Mouse (Mus musculus): ENCODE data around the gene Ripor2. TPM values are rescaled to one million over a fixed set of nuclear protein-coding genes. Genes with fewer than 3 reads are reported as not detected.
A peak's percentile ranks its signal among the peaks of the same experiment; 100 is the strongest.

The Ripor2 gene
- polyA plus RNA-seq (2015; fragmentation: Nextera tagmentation; extraction: Ambion mirVana), result 3.1 and 3.2 TPM in 2 replicates

DNA sequence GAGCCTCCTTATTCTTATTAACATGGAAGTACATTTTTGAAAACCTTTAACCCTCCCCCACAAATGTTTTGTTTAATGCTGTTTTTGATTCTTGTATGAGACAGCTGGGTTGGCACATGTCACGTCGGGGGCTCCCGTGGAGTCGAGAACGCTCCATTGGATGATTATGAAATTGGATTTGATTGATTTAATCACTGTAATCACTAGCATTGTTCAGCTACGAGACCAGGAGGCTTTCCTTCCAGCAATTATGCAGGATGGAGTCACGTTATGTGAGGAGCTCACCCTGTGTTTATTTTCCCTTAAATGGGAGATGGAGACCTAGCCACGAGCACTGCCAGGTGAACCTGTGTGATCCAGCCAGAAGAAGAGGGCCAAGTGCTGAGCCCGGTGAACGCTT, at the start of gene Ripor2:
Ripor2 (plus strand) TSS at position 357 of the 400 bp plus-strand sequence.
- Histone ChIP-seq H3K9ac (peak within 1 kb of the TSS; percentile 21; the same call in 1 of the 2 replicates), H3K27me3 (no peaks in the 10 kb centered on the region), H3K4me1 (replicated peaks) (peaks cover 42% of the 10 kb centered on the region), H3K27ac (replicated peaks) (peak within 1 kb of the TSS; percentile 41; the same call in 1 of the 2 replicates), H3K9me3 (replicated peaks) (no peaks in the 10 kb centered on the region), H3K4me3 (replicated peaks) (no peak within 1 kb of the TSS), H3K36me3 (replicated peaks) (no peaks in the 10 kb centered on the region), H3K4me2 (peak within 1 kb of the TSS; percentile 39)
- 84% methylated on average over 10 of the region's 10 CpGs for WGBS (ENCODE audit: insufficient replicate concordance)
- ATAC-seq (ENCODE audit: insufficient read depth), result no peak

DNA sequence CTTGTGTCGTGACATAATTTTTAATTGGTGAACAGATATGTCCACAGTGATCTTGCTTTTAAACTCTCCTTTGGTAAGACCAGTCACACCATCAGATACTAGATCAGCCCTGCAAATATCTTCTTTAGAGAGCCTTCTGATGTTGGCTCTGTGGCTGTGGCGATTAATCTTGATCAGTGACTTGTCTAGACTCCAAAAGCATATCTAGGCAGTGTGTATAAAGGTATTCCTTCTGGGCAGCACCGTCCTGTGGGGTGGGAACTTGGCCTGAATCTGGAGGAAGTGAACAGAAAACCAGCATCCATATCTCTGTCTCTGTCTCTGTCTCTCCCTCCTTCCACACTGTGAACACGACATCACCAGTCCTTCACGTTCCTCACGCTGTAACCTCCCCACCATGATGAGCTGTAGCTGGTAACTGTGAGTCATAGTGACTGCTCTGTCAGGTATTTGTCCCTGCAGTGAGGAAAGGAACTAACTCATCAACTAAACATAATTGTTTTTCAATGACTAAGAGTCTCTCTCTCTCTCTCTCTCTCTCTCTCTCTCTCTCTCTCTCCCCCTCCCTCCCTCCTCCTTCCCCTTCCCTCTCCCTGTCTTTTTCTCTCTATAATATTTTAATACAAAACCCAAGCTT, 45.3 kb upstream of the Ripor2 start:
- ATAC-seq (ENCODE audit: insufficient read depth), result no peak
- no peak overlapping the region for H3K9ac ChIP-seq
- H3K27ac ChIP-seq (replicated peaks), result no peak overlapping the region
- no peaks in the 10 kb centered on the region for H3K9me3 ChIP-seq (replicated peaks)
- 73% methylated on average over 6 of the region's 6 CpGs for WGBS (ENCODE audit: insufficient replicate concordance)
- H3K27me3 ChIP-seq, result no peaks in the 10 kb centered on the region
- no peak overlapping the region for H3K4me2 ChIP-seq
- no peaks in the 10 kb centered on the region for H3K4me1 ChIP-seq (replicated peaks)
- H3K36me3 ChIP-seq (replicated peaks), result no peaks in the 10 kb centered on the region
- H3K4me3 ChIP-seq (replicated peaks), result no peak overlapping the region

- no peaks in the 10 kb centered on the region for H3K9me3 ChIP-seq (replicated peaks)
- WGBS (ENCODE audit: insufficient replicate concordance), result 80% methylated on average over 2 of the region's 2 CpGs
These were observed 44.0 kb upstream of the Ripor2 start for GRCm38 (mm10) chr13:24538012-24538411.

DNA sequence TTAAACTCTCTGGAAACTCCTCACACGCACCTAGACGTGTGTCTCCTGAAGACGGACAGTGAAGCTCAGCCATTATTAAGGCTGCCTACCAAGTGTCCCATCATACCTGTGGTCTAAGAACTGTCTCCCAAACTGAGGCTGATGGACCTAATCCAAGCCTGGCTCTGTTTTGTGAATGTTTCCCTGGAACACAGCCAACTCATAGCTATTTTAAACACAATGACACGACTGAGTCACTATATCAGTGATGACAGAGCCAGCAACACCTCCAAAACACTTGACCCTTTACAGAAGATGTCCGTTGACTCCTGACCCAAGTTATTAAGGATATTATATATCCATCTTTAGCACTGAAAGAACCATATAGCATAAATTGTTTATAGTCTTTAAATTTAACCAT, 43.0 kb upstream of the Ripor2 start:
- no peak overlapping the region for H3K27ac ChIP-seq (replicated peaks)

More at GRCm38 (mm10) chr13:24538012-24538411, 44.0 kb upstream of the Ripor2 start:
- Histone ChIP-seq H3K4me1 (replicated peaks) (peaks cover 2% of the 10 kb centered on the region; the same call in 1 of the 2 replicates), H3K27ac (replicated peaks) (no peak overlapping the region), H3K4me3 (replicated peaks) (no peak overlapping the region), H3K9ac (no peak overlapping the region), H3K4me2 (no peak overlapping the region), H3K36me3 (replicated peaks) (no peaks in the 10 kb centered on the region), H3K27me3 (no peaks in the 10 kb centered on the region)
- no peak for ATAC-seq (ENCODE audit: insufficient read depth)

DNA sequence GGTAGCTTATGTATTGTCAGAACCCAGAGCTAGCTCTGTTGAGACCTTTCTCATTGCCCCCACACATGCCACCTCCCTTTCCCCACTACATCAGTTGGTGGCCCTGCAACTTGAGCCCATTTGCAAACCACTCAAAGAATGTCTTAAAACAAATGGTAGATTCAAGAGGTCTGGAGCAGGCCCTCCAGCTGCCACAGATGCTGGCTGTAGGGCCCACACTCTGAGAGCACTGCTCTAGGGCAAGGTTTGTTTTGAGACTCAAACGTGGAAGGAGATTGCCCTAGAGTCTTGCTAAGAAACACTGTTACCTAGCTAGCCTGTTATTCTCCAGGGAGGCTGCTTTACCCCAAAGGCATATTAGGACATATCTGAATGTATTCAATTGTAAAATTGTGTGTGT, 36.3 kb upstream of the Ripor2 start:
- no peak overlapping the region for H3K9ac ChIP-seq
- H3K36me3 ChIP-seq (replicated peaks), result no peaks in the 10 kb centered on the region
- H3K27me3 ChIP-seq, result no peaks in the 10 kb centered on the region
- no peak overlapping the region for H3K4me3 ChIP-seq (replicated peaks)
- H3K4me2 ChIP-seq, result no peak overlapping the region
- no peak for ATAC-seq (ENCODE audit: insufficient read depth)
- no peak overlapping the region for H3K27ac ChIP-seq (replicated peaks)
- H3K4me1 ChIP-seq (replicated peaks), result peaks cover 49% of the 10 kb centered on the region
- no peaks in the 10 kb centered on the region for H3K9me3 ChIP-seq (replicated peaks)
- 70% methylated on average over 1 of the region's 1 CpGs for WGBS (ENCODE audit: insufficient replicate concordance)

More for the DNA sequence above, 43.0 kb upstream of the Ripor2 start:
- no peaks in the 10 kb centered on the region for H3K36me3 ChIP-seq (replicated peaks)
- no peak overlapping the region for H3K9ac ChIP-seq
- no peak for ATAC-seq (ENCODE audit: insufficient read depth)
- no peak overlapping the region for H3K4me2 ChIP-seq
- 70% methylated on average over 5 of the region's 5 CpGs for WGBS (ENCODE audit: insufficient replicate concordance)
- no peaks in the 10 kb centered on the region for H3K27me3 ChIP-seq
- no peaks in the 10 kb centered on the region for H3K9me3 ChIP-seq (replicated peaks)
- H3K4me1 ChIP-seq (replicated peaks), result peaks cover 9% of the 10 kb centered on the region
- H3K4me3 ChIP-seq (replicated peaks), result no peak overlapping the region

DNA sequence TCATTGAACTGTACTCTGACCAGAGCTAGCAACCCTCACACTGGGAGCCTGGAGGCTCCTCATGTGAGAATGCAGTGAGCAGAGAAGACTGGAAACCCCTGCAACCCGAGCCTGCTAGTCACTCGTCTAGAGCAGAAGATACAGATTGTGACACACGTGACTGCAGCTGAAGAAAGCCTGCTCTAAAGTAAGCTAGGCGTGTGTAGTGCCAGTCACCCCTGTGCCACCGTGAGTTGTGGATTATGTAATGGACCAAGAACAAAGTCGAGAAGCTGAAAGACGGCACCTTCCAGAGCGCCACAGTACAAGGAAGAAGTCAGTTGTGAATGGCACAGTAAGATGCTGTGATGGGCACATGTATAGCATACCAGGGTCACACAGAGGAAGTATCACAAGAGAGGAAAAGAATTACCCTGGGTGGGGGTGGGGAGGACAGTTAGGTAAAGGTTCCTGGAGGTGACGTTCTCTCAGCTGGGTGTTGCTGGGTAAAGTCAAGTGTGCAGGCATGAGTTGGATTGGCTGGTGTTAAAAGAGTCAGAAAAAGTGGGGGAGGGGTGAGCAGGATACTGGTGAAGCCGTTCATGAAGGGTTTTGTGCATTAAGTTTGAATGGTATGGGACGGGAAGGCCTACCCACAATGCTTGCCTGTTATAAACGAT, 35.1 kb upstream of the Ripor2 start:
- Histone ChIP-seq H3K27me3 (no peaks in the 10 kb centered on the region), H3K36me3 (replicated peaks) (no peaks in the 10 kb centered on the region), H3K4me2 (no peak overlapping the region), H3K9me3 (replicated peaks) (no peaks in the 10 kb centered on the region), H3K27ac (replicated peaks) (no peak overlapping the region), H3K4me1 (replicated peaks) (peaks cover 61% of the 10 kb centered on the region), H3K4me3 (replicated peaks) (no peak overlapping the region), H3K9ac (no peak overlapping the region)
- no peak for ATAC-seq (ENCODE audit: insufficient read depth)
- WGBS (ENCODE audit: insufficient replicate concordance), result 73% methylated on average over 12 of the region's 12 CpGs

- H3K9ac ChIP-seq, result no peak overlapping the region
- ATAC-seq (ENCODE audit: insufficient read depth), result no peak
- no peaks in the 10 kb centered on the region for H3K27me3 ChIP-seq
- H3K36me3 ChIP-seq (replicated peaks), result no peaks in the 10 kb centered on the region
- no peak overlapping the region for H3K4me2 ChIP-seq
- peak overlapping the region; percentile 39; the same call in 1 of the 2 replicates for H3K27ac ChIP-seq (replicated peaks)
- no peak overlapping the region for H3K4me3 ChIP-seq (replicated peaks)
- H3K4me1 ChIP-seq (replicated peaks), result peaks cover 70% of the 10 kb centered on the region
- no peaks in the 10 kb centered on the region for H3K9me3 ChIP-seq (replicated peaks)
These were observed 33.1 kb upstream of the Ripor2 start for GRCm38 (mm10) chr13:24548911-24549310.

GRCm38 (mm10) chr13:24551100-24551931, 30.7 kb upstream of the Ripor2 start:
- Histone ChIP-seq H3K4me1 (replicated peaks) (peaks cover 70% of the 10 kb centered on the region), H3K27ac (replicated peaks) (peak overlapping the region; percentile 89), H3K4me2 (peak overlapping the region; percentile 68), H3K9me3 (replicated peaks) (no peaks in the 10 kb centered on the region), H3K36me3 (replicated peaks) (no peaks in the 10 kb centered on the region), H3K27me3 (no peaks in the 10 kb centered on the region), H3K4me3 (replicated peaks) (peak overlapping the region; percentile 25), H3K9ac (peak overlapping the region; percentile 25; the same call in 1 of the 2 replicates)
- WGBS (ENCODE audit: insufficient replicate concordance), result 14% methylated on average over 14 of the region's 14 CpGs
- peak; percentile 95 for ATAC-seq (ENCODE audit: insufficient read depth)

DNA sequence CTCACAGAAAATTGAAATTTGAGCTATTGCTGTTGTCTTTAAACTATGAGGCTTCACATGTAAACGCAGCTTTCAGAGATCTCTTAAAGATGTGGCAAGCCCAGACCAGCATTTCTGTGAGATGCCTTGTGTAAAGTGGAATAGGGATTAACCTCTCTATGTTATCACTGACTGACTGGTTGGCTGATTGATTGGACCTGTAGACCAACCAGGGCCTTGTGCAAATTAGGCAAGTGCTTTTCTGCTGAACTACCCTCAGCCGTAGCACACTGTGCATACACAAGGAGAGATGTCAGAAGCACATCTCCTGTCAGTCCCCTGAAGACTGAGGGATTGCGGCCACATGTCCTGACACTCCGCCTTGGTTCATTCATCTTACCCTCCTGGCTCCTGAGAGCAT, 29.9 kb upstream of the Ripor2 start:
- peak overlapping the region; percentile 89 for H3K27ac ChIP-seq (replicated peaks)
- H3K4me1 ChIP-seq (replicated peaks), result peaks cover 64% of the 10 kb centered on the region
- H3K4me2 ChIP-seq, result peak overlapping the region; percentile 68
- no peak overlapping the region for H3K4me3 ChIP-seq (replicated peaks)
- ATAC-seq (ENCODE audit: insufficient read depth), result peak; percentile 40
- no peaks in the 10 kb centered on the region for H3K36me3 ChIP-seq (replicated peaks)
- peak overlapping the region; percentile 20; the same call in 1 of the 2 replicates for H3K9ac ChIP-seq
- no peaks in the 10 kb centered on the region for H3K27me3 ChIP-seq
- H3K9me3 ChIP-seq (replicated peaks), result no peaks in the 10 kb centered on the region
- WGBS (ENCODE audit: insufficient replicate concordance), result 56% methylated on average over 4 of the region's 4 CpGs

DNA sequence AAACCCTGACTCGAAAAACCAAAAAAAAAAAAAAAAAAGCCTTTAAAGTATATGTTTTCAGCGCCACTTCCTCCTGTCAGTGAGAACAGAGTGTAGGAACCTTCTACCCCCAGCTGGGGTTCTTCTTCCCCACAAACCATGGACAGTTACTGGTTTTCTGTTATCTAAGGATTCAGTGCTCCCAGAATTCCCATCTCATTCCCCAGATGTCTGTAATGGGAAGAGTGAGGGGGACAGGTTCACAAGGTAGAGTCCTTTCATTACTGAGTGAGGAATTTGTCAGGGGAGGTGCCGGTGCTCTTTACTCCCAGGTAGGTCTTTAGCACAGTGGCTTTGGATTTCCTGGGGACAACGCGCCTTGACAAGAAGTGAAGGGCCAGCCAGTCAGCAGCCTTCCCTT, 20.6 kb upstream of the Ripor2 start:
- no peaks in the 10 kb centered on the region for H3K27me3 ChIP-seq
- no peaks in the 10 kb centered on the region for H3K36me3 ChIP-seq (replicated peaks)
- H3K9ac ChIP-seq, result no peak overlapping the region
- H3K27ac ChIP-seq (replicated peaks), result no peak overlapping the region
- H3K4me2 ChIP-seq, result no peak overlapping the region
- no peak for ATAC-seq (ENCODE audit: insufficient read depth)
- H3K4me3 ChIP-seq (replicated peaks), result no peak overlapping the region
- H3K9me3 ChIP-seq (replicated peaks), result no peaks in the 10 kb centered on the region
- whole genome bisulfite sequencing (ENCODE audit: insufficient replicate concordance), result 72% methylated on average over 5 of the region's 5 CpGs
- H3K4me1 ChIP-seq (replicated peaks), result peaks cover 12% of the 10 kb centered on the region

GRCm38 (mm10) chr13:24564706-24565105, 17.3 kb upstream of the Ripor2 start:
- peaks cover 12% of the 10 kb centered on the region for H3K4me1 ChIP-seq (replicated peaks)
- H3K9me3 ChIP-seq (replicated peaks), result no peaks in the 10 kb centered on the region
- no peak overlapping the region for H3K9ac ChIP-seq
- H3K36me3 ChIP-seq (replicated peaks), result no peaks in the 10 kb centered on the region
- no peak overlapping the region for H3K4me3 ChIP-seq (replicated peaks)
- 74% methylated on average over 8 of the region's 8 CpGs for WGBS (ENCODE audit: insufficient replicate concordance)
- no peak overlapping the region for H3K4me2 ChIP-seq
- H3K27me3 ChIP-seq, result no peaks in the 10 kb centered on the region
- H3K27ac ChIP-seq (replicated peaks), result no peak overlapping the region
- ATAC-seq (ENCODE audit: insufficient read depth), result no peak
